Mouse (Mus musculus) forebrain, embryonic 11.5 days (tissue): ENCODE results near the gene Tmem205. TPM values are rescaled to one million over a fixed set of nuclear protein-coding genes. Genes with fewer than 3 reads are reported as not detected.

Experiments used
- ATAC-seq: fragments of 200-750 bp; cut with Nextera tagmentation; replicated peaks from 2 replicates; pipeline ENCODE4 v1.8.0; 2017; ENCODE audit warnings: moderate TSS enrichment; ENCODE audit not compliant: low FRiP score
- DNase-seq: peaks from one replicate; pipeline ENCODE4 v3.0.0-alpha.2; 2017; ENCODE audit warnings: low spot score
- H3K27ac ChIP-seq: fragments of 300-500 bp; sonication (generic); 2 replicates; pipeline ENCODE4 v1.5.1; 2014; ENCODE audit warnings: low read depth, low read length
- H3K27me3 ChIP-seq: fragments of 300-500 bp; sonication (generic); 2 replicates; pipeline ENCODE4 v1.6.1; 2014; ENCODE audit warnings: mild to moderate bottlenecking, low read length, mixed read lengths; ENCODE audit not compliant: control insufficient read depth, insufficient read depth
- H3K36me3 ChIP-seq: fragments of 300-500 bp; sonication (generic); 2 replicates; pipeline ENCODE4 v1.6.1; 2014; ENCODE audit warnings: mild to moderate bottlenecking, low read length, moderate library complexity, mixed read lengths; ENCODE audit not compliant: control insufficient read depth, insufficient read depth
- H3K4me1 ChIP-seq: fragments of 300-500 bp; sonication (generic); replicated peaks from 2 replicates; pipeline ENCODE4 v1.6.1; 2014; ENCODE audit warnings: low read length, mixed read lengths; ENCODE audit not compliant: control insufficient read depth, insufficient read depth
- H3K4me2 ChIP-seq: fragments of 300-500 bp; sonication (generic); 2 replicates; pipeline ENCODE4 v1.6.1; 2014; ENCODE audit warnings: low read depth, mild to moderate bottlenecking, low read length, moderate library complexity, mixed read lengths; ENCODE audit not compliant: severe bottlenecking
- H3K4me3 ChIP-seq: fragments of 300-500 bp; sonication (generic); 2 replicates; pipeline ENCODE4 v1.5.1; 2014; ENCODE audit warnings: low read depth, low read length
- H3K9ac ChIP-seq: fragments of 300-500 bp; sonication (generic); 2 replicates; pipeline ENCODE4 v1.6.1; 2014; ENCODE audit warnings: low read length
- H3K9me3 ChIP-seq: fragments of 300-500 bp; sonication (generic); 2 replicates; pipeline ENCODE4 v1.6.1; 2016; ENCODE audit warnings: low read length, mixed read lengths; ENCODE audit not compliant: control insufficient read depth
- WGBS: fragments of 180-500 bp; shearing (Covaris S2); extraction: QIAGEN DNeasy Blood & Tissue Kit; methylation state at CpG from one replicate; pipeline ENCODE4 v1.1.7; 2014; 5-methylcytosine and 5-hydroxymethylcytosine counted together
- polyA plus RNA-seq: library from polyadenylated mRNA; unstranded; fragments of >200 nt; fragmentation: Nextera tagmentation; extraction: Ambion mirVana; gene quantifications from 2 replicates; pipeline ENCODE4 v1.2.1, GENCODE M21; 2014

Tmem205 gene
- polyA plus RNA-seq, 1 experiment from 2014 or later: 31.0 TPM

GRCm38 (mm10) chr9:21926784-21927183 is 572 bp downstream of the Tmem205 start:
- no peak for DNase-seq
- no peaks in the 10 kb centered on the region for H3K27me3 ChIP-seq
- 4% methylated on average over 6 of the region's 6 CpGs for WGBS
- H3K4me3 ChIP-seq: peak overlapping the region; percentile 49
- H3K27ac ChIP-seq: no peak overlapping the region
- H3K9me3 ChIP-seq: no peaks in the 10 kb centered on the region
- peak overlapping the region; percentile 50 for H3K4me2 ChIP-seq
- ATAC-seq: no peak
- H3K36me3 ChIP-seq: no peaks in the 10 kb centered on the region
- peaks cover 6% of the 10 kb centered on the region; the same call in 1 of the 2 replicates for H3K4me1 ChIP-seq
- H3K9ac ChIP-seq: peak overlapping the region; percentile 70

GRCm38 (mm10) chr9:21926155-21926554 is 1.2 kb downstream of the Tmem205 start:
- Histone ChIP-seq H3K9ac (peak overlapping the region; percentile 70; the same call in 1 of the 2 replicates), H3K4me2 (peak overlapping the region; percentile 50; the same call in 1 of the 2 replicates), H3K27ac (no peak overlapping the region), H3K27me3 (no peaks in the 10 kb centered on the region), H3K36me3 (no peaks in the 10 kb centered on the region), H3K9me3 (no peaks in the 10 kb centered on the region), H3K4me3 (peak overlapping the region; percentile 49; the same call in 1 of the 2 replicates), H3K4me1 (peaks cover 6% of the 10 kb centered on the region; the same call in 1 of the 2 replicates)
- no peak for DNase-seq
- no peak for ATAC-seq
- WGBS: 81% methylated on average over 6 of the region's 6 CpGs

GRCm38 (mm10) chr9:21925506-21925905 is 1.9 kb downstream of the Tmem205 start:
- Histone ChIP-seq H3K4me1 (peaks cover 6% of the 10 kb centered on the region; the same call in 1 of the 2 replicates), H3K36me3 (no peaks in the 10 kb centered on the region), H3K9ac (no peak overlapping the region), H3K4me2 (no peak overlapping the region), H3K27ac (no peak overlapping the region), H3K27me3 (no peaks in the 10 kb centered on the region), H3K4me3 (no peak overlapping the region), H3K9me3 (no peaks in the 10 kb centered on the region)
- no peak for ATAC-seq
- no peak for DNase-seq
- WGBS: 94% methylated on average over 1 of the region's 1 CpGs

- DNase-seq (no peak), ATAC-seq (no peak)
- H3K4me2 ChIP-seq: no peak overlapping the region
- H3K4me1 ChIP-seq: peaks cover 6% of the 10 kb centered on the region; the same call in 1 of the 2 replicates
- H3K36me3 ChIP-seq: no peaks in the 10 kb centered on the region
- H3K9me3 ChIP-seq: no peaks in the 10 kb centered on the region
- no peaks in the 10 kb centered on the region for H3K27me3 ChIP-seq
- no peak overlapping the region for H3K4me3 ChIP-seq
- no peak overlapping the region for H3K27ac ChIP-seq
- 88% methylated on average over 3 of the region's 3 CpGs for WGBS
- no peak overlapping the region for H3K9ac ChIP-seq
Measured at GRCm38 (mm10) chr9:21925034-21925433, 2.3 kb downstream of the Tmem205 start.

GRCm38 (mm10) chr9:21924099-21924493 is 3.3 kb downstream of the Tmem205 start:
- Histone ChIP-seq H3K27ac (no peak overlapping the region), H3K4me3 (no peak overlapping the region), H3K9me3 (no peaks in the 10 kb centered on the region), H3K9ac (no peak overlapping the region), H3K4me1 (peaks cover 6% of the 10 kb centered on the region; the same call in 1 of the 2 replicates), H3K27me3 (no peaks in the 10 kb centered on the region), H3K36me3 (no peaks in the 10 kb centered on the region), H3K4me2 (no peak overlapping the region)
- no peak for DNase-seq
- no peak for ATAC-seq
- 86% methylated on average over 6 of the region's 6 CpGs for WGBS

- no peak for ATAC-seq
- Histone ChIP-seq H3K4me2 (no peak overlapping the region), H3K4me1 (peaks cover 6% of the 10 kb centered on the region; the same call in 1 of the 2 replicates), H3K27ac (no peak overlapping the region), H3K36me3 (no peaks in the 10 kb centered on the region), H3K9ac (no peak overlapping the region), H3K9me3 (no peaks in the 10 kb centered on the region), H3K27me3 (no peaks in the 10 kb centered on the region), H3K4me3 (no peak overlapping the region)
- no peak for DNase-seq
- WGBS: 86% methylated on average over 3 of the region's 3 CpGs
Measured at GRCm38 (mm10) chr9:21923490-21924098, 3.8 kb downstream of the Tmem205 start.

- 86% methylated on average over 4 of the region's 4 CpGs for WGBS
- Histone ChIP-seq H3K4me3 (no peak overlapping the region), H3K9ac (no peak overlapping the region), H3K4me2 (no peak overlapping the region), H3K27me3 (no peaks in the 10 kb centered on the region), H3K27ac (no peak overlapping the region), H3K36me3 (no peaks in the 10 kb centered on the region), H3K9me3 (no peaks in the 10 kb centered on the region), H3K4me1 (peaks cover 6% of the 10 kb centered on the region; the same call in 1 of the 2 replicates)
- no peak for ATAC-seq
- DNase-seq: no peak
Measured at GRCm38 (mm10) chr9:21923036-21923435, 4.3 kb downstream of the Tmem205 start.

- peaks cover 8% of the 10 kb centered on the region; the same call in 1 of the 2 replicates for H3K27me3 ChIP-seq
- 17% methylated on average over 5 of the region's 5 CpGs for WGBS
- H3K36me3 ChIP-seq: no peaks in the 10 kb centered on the region
- H3K9me3 ChIP-seq: no peaks in the 10 kb centered on the region
- no peak overlapping the region for H3K27ac ChIP-seq
- H3K4me1 ChIP-seq: 0 out of 2 replicates have a peak, but pooled peaks cover 2% of the 10 kb centered on the region
- H3K9ac ChIP-seq: no peak overlapping the region
- DNase-seq (no peak), ATAC-seq (no peak; the same call in 1 of the 2 replicates)
- peak overlapping the region; percentile 57; the same call in 1 of the 2 replicates for H3K4me3 ChIP-seq
- H3K4me2 ChIP-seq: no peak overlapping the region; the same call in 1 of the 2 replicates
Measured at GRCm38 (mm10) chr9:21918692-21919384, 8.5 kb downstream of the Tmem205 start.
